ENCODE assay signal across 8 mouse cellular contexts in the genomic region with DNA sequence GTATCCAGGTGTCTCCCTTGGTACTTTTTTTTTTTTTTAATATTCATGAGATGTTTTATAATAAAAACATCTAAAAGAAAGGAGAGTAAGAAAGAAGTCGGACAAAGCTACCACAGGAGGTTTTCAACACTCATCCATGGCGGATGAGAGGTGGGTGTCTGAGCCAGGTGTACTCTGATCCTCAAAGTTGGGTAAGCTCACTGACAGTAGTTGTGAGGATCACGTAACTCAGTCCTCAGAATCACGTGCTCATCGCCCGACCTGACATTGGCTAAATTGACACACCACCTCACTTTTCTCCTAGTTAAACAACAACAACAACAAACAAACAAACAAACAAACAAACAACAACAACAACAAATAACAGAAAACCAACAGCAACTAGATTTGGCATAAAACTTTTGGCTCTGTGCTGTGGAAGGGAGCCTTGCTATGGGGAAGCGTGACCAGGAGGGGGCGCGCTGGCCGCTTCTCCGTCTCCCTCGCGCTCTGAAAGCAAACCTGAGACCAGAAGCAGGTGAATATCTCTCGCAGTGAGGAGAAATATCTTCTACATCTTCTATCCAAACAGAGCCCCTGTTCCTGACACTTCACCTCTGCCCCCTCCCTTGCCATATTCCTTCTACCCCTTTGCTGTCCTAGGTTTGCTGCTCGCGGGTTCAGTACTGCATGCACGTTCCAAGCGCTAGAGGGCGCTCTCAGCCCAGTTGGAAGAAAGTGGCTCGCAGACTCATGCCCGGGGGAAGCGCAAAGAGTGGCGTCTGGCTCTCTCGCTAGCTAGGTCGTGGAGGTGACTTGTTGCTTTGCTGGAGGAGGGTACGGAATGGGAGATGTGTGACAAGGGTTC. TPM values are rescaled to one million over a fixed set of nuclear protein-coding genes. Genes with fewer than 3 reads are reported as not detected.
DNase-seq lines count a peak whose midpoint lies in the region; ATAC-seq and TF ChIP-seq lines count a peak whose summit lies in the region.

No protein-coding gene starts in this region.

- no peak for TF ChIP-seq POLR2A in ES-Bruce4 (IDR thresholded peaks at IDR 0.05; ENCODE audit: insufficient read depth, low read length)

- H3K4me2 ChIP-seq in forebrain, embryonic 13.5 days: peak overlapping the region; percentile 63

- H3K4me3 ChIP-seq in ES-Bruce4 (ENCODE audit: low read depth, low read length): peak overlapping the region; percentile 79
- H3K4me3 ChIP-seq in forebrain, embryonic 13.5 days: peak overlapping the region; percentile 39

- no peaks in the 10 kb centered on the region for H3K27me3 ChIP-seq in ES-Bruce4 (ENCODE audit: control insufficient read depth, insufficient read depth, low read length, poor library complexity, severe bottlenecking)
- H3K27me3 ChIP-seq in forebrain, embryonic 13.5 days: 0 out of 2 replicates have a peak, but pooled peaks cover 7% of the 10 kb centered on the region

- no peaks in the 10 kb centered on the region for H3K36me3 ChIP-seq in ES-Bruce4 (ENCODE audit: control insufficient read depth, insufficient read depth, low read length, poor library complexity, severe bottlenecking)
- H3K36me3 ChIP-seq in forebrain, embryonic 13.5 days (ENCODE audit: poor library complexity, severe bottlenecking): no peaks in the 10 kb centered on the region

- 9% methylated on average over 26 of the region's 26 CpGs for WGBS in forebrain, embryonic 13.5 days

- no peak overlapping the region for H3K27ac ChIP-seq in ES-Bruce4 (ENCODE audit: insufficient read depth, low read length)
- H3K27ac ChIP-seq in forebrain, embryonic 13.5 days: no peak overlapping the region

- H3K4me1 ChIP-seq in ES-Bruce4 (ENCODE audit: control insufficient read depth, insufficient read depth, low read length): no peaks in the 10 kb centered on the region
- H3K4me1 ChIP-seq in forebrain, embryonic 13.5 days: no peaks in the 10 kb centered on the region

- peak overlapping the region; percentile 32; the same call in 1 of the 2 replicates for H3K9ac ChIP-seq in ES-Bruce4 (ENCODE audit: low read depth, poor library complexity, severe bottlenecking)
- H3K9ac ChIP-seq in forebrain, embryonic 13.5 days: peak overlapping the region; percentile 55

- peak; percentile 91 to 94 for DNase-seq in heart, postnatal 14 days
- peak; percentile 92 for DNase-seq in layer of hippocampus, adult 11-12 months (ENCODE audit: low spot score)
- peak; percentile 83 to 85 for DNase-seq in lung, adult 18-20 months
- DNase-seq in thymus, adult 18-20 months: peak; percentile 50 to 57

- intact Hi-C loops in heart, postnatal 14 days (cut with DNase I): loop anchor here (2.0 to 5.0 kb wide), 4 partner anchors 161 to 325 kb away; no protein-coding TSS in a partner anchor

- TF ChIP-seq EP300 in ES-Bruce4 (IDR thresholded peaks at IDR 0.05; ENCODE audit: insufficient read depth, low read depth, low read length): 0 out of 2 replicates have a peak, but pooled peaks have one; percentile 14

- ATAC-seq in cerebellum, adult (ENCODE audit: insufficient number of reproducible peaks, low FRiP score, low TSS enrichment): peak; percentile 91
- ATAC-seq in forebrain, embryonic 13.5 days: peak; percentile 90
- peak; percentile 81 for ATAC-seq in neutrophil, adult 5-6 weeks (ENCODE audit: extremely low read depth, insufficient number of reproducible peaks, low FRiP score, poor library complexity, severe bottlenecking)

- H3K9me3 ChIP-seq in ES-Bruce4 (replicated peaks; ENCODE audit: control insufficient read depth, insufficient read depth, low read length, poor library complexity, severe bottlenecking): no peaks in the 10 kb centered on the region
- H3K9me3 ChIP-seq in forebrain, embryonic 13.5 days (replicated peaks): no peaks in the 10 kb centered on the region

- peak; percentile 84 for TF ChIP-seq CTCF in ES-Bruce4 (IDR thresholded peaks at IDR 0.05; ENCODE audit: low read depth, low read length)

RNA-seq across cellular contexts. Expression of a gene that starts 11.7 kb away (rescaled TPM):
- polyA plus RNA-seq in ES-Bruce4 (2011; ENCODE audit: insufficient read depth, insufficient read length, low read depth, missing spikeins): not detected in 2 replicates
- 0.08 TPM in 1 of 2 replicates, not detected in the other for polyA plus RNA-seq in forebrain, embryonic 13.5 days (2015; fragmentation: Nextera tagmentation; extraction: Ambion mirVana)
- not detected for total RNA-seq in heart, postnatal 14 days (2021)
- 0.12 TPM in 1 of 2 replicates, not detected in the other for total RNA-seq in neutrophil, adult 5-6 weeks (2017)

RNA-seq across cellular contexts. Expression of a gene that starts 31.7 kb away (rescaled TPM):
- not detected in 2 replicates for polyA plus RNA-seq in ES-Bruce4 (2011; ENCODE audit: insufficient read depth, insufficient read length, low read depth, missing spikeins)
- not detected in 2 replicates for polyA plus RNA-seq in forebrain, embryonic 13.5 days (2015; fragmentation: Nextera tagmentation; extraction: Ambion mirVana)
- total RNA-seq in heart, postnatal 14 days (2021): 1 to 10 TPM in 1 of 2 experiments, not detected in 1; 2.1 TPM
- not detected in 2 replicates for total RNA-seq in neutrophil, adult 5-6 weeks (2017)

RNA-seq across cellular contexts. Expression of a gene that starts 47.5 kb away (rescaled TPM):
- 23.4 and 23.9 TPM in 2 replicates for polyA plus RNA-seq in ES-Bruce4 (2011; ENCODE audit: insufficient read depth, insufficient read length, low read depth, missing spikeins)
- 99.2 and 110 TPM in 2 replicates for polyA plus RNA-seq in forebrain, embryonic 13.5 days (2015; fragmentation: Nextera tagmentation; extraction: Ambion mirVana)
- total RNA-seq in heart, postnatal 14 days (2021): 10 to 100 TPM; 15.8 to 16.9 TPM
- 37.0 TPM in 2 replicates for total RNA-seq in neutrophil, adult 5-6 weeks (2017)
